In genomic region chr10:120420971-120421629, GRCm38 (mm10) we compare ENCODE assay signal across 10 mouse cellular contexts. TPM values are rescaled to one million over a fixed set of nuclear protein-coding genes. Genes with fewer than 3 reads are reported as not detected.
DNase-seq lines count a peak whose midpoint lies in the region; ATAC-seq and TF ChIP-seq lines count a peak whose summit lies in the region.
"Had no signal": no experiment of that assay in that cellular context is flagged by ENCODE, and none has a peak within 500 bp of the region (broad histone marks: within the 10 kb centered on the region; RNA-seq: fewer than 3 reads in every experiment).

No protein-coding gene starts in this region.

- WGBS in forebrain, embryonic 10.5 days, result 85% methylated on average over 15 of the region's 15 CpGs
- WGBS in forebrain, embryonic 14.5 days, result 81% methylated on average over 15 of the region's 15 CpGs
- 55% methylated on average over 15 of the region's 15 CpGs for WGBS in embryonic facial prominence, embryonic 13.5 days
- WGBS in limb, embryonic 14.5 days, result 16% methylated on average over 15 of the region's 15 CpGs
- WGBS in midbrain, embryonic 13.5 days, result 90% methylated on average over 15 of the region's 15 CpGs

- no peak for TF ChIP-seq POLR2A in limb, embryonic 14.5 days (IDR thresholded peaks at IDR 0.05; ENCODE audit: borderline replicate concordance, extremely low read depth, insufficient read depth, insufficient read length)

- H3K27ac ChIP-seq in forebrain, embryonic 10.5 days, result peak overlapping the region; percentile 92
- H3K27ac ChIP-seq in forebrain, embryonic 14.5 days (ENCODE audit: low read depth, low read length), result no peak overlapping the region
- peak overlapping the region; percentile 45 for H3K27ac ChIP-seq in embryonic facial prominence, embryonic 13.5 days
- H3K27ac ChIP-seq in limb, embryonic 14.5 days (replicated peaks; ENCODE audit: low read depth, low read length), result 0 out of 2 replicates have a peak overlapping the region, but pooled peaks have one; percentile 15
- H3K27ac ChIP-seq in midbrain, embryonic 13.5 days, result no peak overlapping the region

- H3K9ac ChIP-seq in forebrain, embryonic 14.5 days (ENCODE audit: low read length), result no peak overlapping the region
- H3K9ac ChIP-seq in embryonic facial prominence, embryonic 13.5 days, result no peak overlapping the region; the same call in 1 of the 2 replicates
- H3K9ac ChIP-seq in limb, embryonic 14.5 days (ENCODE audit: low read depth, low read length, severe bottlenecking), result no peak overlapping the region; the same call in 1 of the 2 replicates
- no peak overlapping the region for H3K9ac ChIP-seq in midbrain, embryonic 13.5 days (replicated peaks)

- no peak overlapping the region for H3K4me3 ChIP-seq in forebrain, embryonic 10.5 days
- no peak overlapping the region for H3K4me3 ChIP-seq in forebrain, embryonic 14.5 days (ENCODE audit: low read depth, low read length)
- no peak overlapping the region for H3K4me3 ChIP-seq in embryonic facial prominence, embryonic 13.5 days
- H3K4me3 ChIP-seq in limb, embryonic 14.5 days (replicated peaks; ENCODE audit: low read length), result no peak overlapping the region
- H3K4me3 ChIP-seq in midbrain, embryonic 13.5 days (replicated peaks), result no peak overlapping the region

- H3K4me2 ChIP-seq in forebrain, embryonic 14.5 days (ENCODE audit: low read length), result no peak overlapping the region
- no peak overlapping the region for H3K4me2 ChIP-seq in embryonic facial prominence, embryonic 13.5 days
- peak overlapping the region; percentile 18; the same call in 1 of the 2 replicates for H3K4me2 ChIP-seq in limb, embryonic 14.5 days (replicated peaks; ENCODE audit: low read depth, low read length, severe bottlenecking)
- no peak overlapping the region for H3K4me2 ChIP-seq in midbrain, embryonic 13.5 days (replicated peaks)

- H3K27me3 ChIP-seq in forebrain, embryonic 10.5 days (ENCODE audit: poor library complexity, severe bottlenecking), result no peaks in the 10 kb centered on the region
- H3K27me3 ChIP-seq in forebrain, embryonic 14.5 days (replicated peaks; ENCODE audit: control insufficient read depth, insufficient read depth, low read length), result no peaks in the 10 kb centered on the region
- H3K27me3 ChIP-seq in embryonic facial prominence, embryonic 13.5 days, result no peaks in the 10 kb centered on the region
- H3K27me3 ChIP-seq in limb, embryonic 14.5 days (ENCODE audit: control insufficient read depth, insufficient read depth, low read length), result no peaks in the 10 kb centered on the region
- no peaks in the 10 kb centered on the region for H3K27me3 ChIP-seq in midbrain, embryonic 13.5 days

- peaks cover 93% of the 10 kb centered on the region for H3K4me1 ChIP-seq in forebrain, embryonic 10.5 days
- H3K4me1 ChIP-seq in forebrain, embryonic 14.5 days (ENCODE audit: control insufficient read depth, insufficient read depth, low read length), result peaks cover 42% of the 10 kb centered on the region
- peaks cover 83% of the 10 kb centered on the region for H3K4me1 ChIP-seq in embryonic facial prominence, embryonic 13.5 days
- peaks cover 62% of the 10 kb centered on the region for H3K4me1 ChIP-seq in limb, embryonic 14.5 days (ENCODE audit: control insufficient read depth, insufficient read depth, low read length)
- peaks cover 51% of the 10 kb centered on the region for H3K4me1 ChIP-seq in midbrain, embryonic 13.5 days (replicated peaks)

- DNase-seq in forebrain, embryonic 10.5 days (ENCODE audit: extremely low spot score, low spot score), result no peak
- no peak for DNase-seq in forebrain, embryonic 14.5 days (ENCODE audit: low spot score)
- peak; percentile 34 for DNase-seq in kidney, postnatal 10 days
- DNase-seq in kidney, adult 11 months, result no peak
- peak; percentile 60 for DNase-seq in limb, embryonic 14.5 days (ENCODE audit: low spot score)
- DNase-seq in urinary bladder, adult 18-20 months (ENCODE audit: low spot score in 2 of 2), result no peak
- DNase-seq: left cerebral cortex, postnatal 4 days; thymus, adult 18-20 months had no signal

- peaks cover 71% of the 10 kb centered on the region for H3K36me3 ChIP-seq in forebrain, embryonic 10.5 days (replicated peaks)
- no peaks in the 10 kb centered on the region for H3K36me3 ChIP-seq in forebrain, embryonic 14.5 days (ENCODE audit: control insufficient read depth, insufficient read depth, low read length)
- peaks cover 11% of the 10 kb centered on the region; the same call in 1 of the 2 replicates for H3K36me3 ChIP-seq in embryonic facial prominence, embryonic 13.5 days
- H3K36me3 ChIP-seq in limb, embryonic 14.5 days (ENCODE audit: control insufficient read depth, insufficient read depth, low read length), result 0 out of 2 replicates have a peak, but pooled peaks cover 2% of the 10 kb centered on the region
- no peaks in the 10 kb centered on the region for H3K36me3 ChIP-seq in midbrain, embryonic 13.5 days

- ATAC-seq in forebrain, embryonic 14.5 days, result no peak
- no peak for ATAC-seq in embryonic facial prominence, embryonic 13.5 days (ENCODE audit: insufficient number of reproducible peaks, insufficient read depth, low FRiP score, low TSS enrichment, low read depth)
- ATAC-seq in limb, embryonic 14.5 days (ENCODE audit: low FRiP score, low read depth), result peak; percentile 5; the same call in 1 of the 2 replicates
- no peak for ATAC-seq in midbrain, embryonic 13.5 days

- H3K9me3 ChIP-seq in forebrain, embryonic 10.5 days, result no peaks in the 10 kb centered on the region
- H3K9me3 ChIP-seq in forebrain, embryonic 14.5 days (replicated peaks; ENCODE audit: control insufficient read depth, low read length), result no peaks in the 10 kb centered on the region
- H3K9me3 ChIP-seq in embryonic facial prominence, embryonic 13.5 days, result no peaks in the 10 kb centered on the region
- no peaks in the 10 kb centered on the region for H3K9me3 ChIP-seq in limb, embryonic 14.5 days (ENCODE audit: control insufficient read depth, low read length)
- no peaks in the 10 kb centered on the region for H3K9me3 ChIP-seq in midbrain, embryonic 13.5 days

RNA-seq across cellular contexts. Expression of gene Hmga2, which starts 55.2 kb away (rescaled TPM):
- polyA plus RNA-seq in forebrain, embryonic 10.5 days (2016; fragmentation: Nextera tagmentation; extraction: Ambion mirVana), result 115 and 117 TPM in 2 replicates
- 1.5 and 2.6 TPM in 2 replicates for polyA plus RNA-seq in forebrain, embryonic 14.5 days (2014; fragmentation: Nextera tagmentation; extraction: Ambion mirVana)
- polyA plus RNA-seq in embryonic facial prominence, embryonic 13.5 days (2015; fragmentation: Nextera tagmentation; extraction: Ambion mirVana), result 59.2 and 64.9 TPM in 2 replicates
- 75.5 and 90.3 TPM in 2 replicates for polyA plus RNA-seq in limb, embryonic 14.5 days (2012; rRNA removed)
- 32.0 and 38.9 TPM in 2 replicates for polyA plus RNA-seq in limb, embryonic 14.5 days (2014; fragmentation: Nextera tagmentation; extraction: Ambion mirVana)
- 3.6 and 4.2 TPM in 2 replicates for polyA plus RNA-seq in midbrain, embryonic 13.5 days (2015; fragmentation: Nextera tagmentation; extraction: Ambion mirVana)

Comparison
In these comparisons a context has a peak if more than half of its experiments do, and no peak if none do; other contexts are left out.
1. DNase-seq: peak in kidney, postnatal 10 days (single experiment) and limb, embryonic 14.5 days (single experiment); none in forebrain, embryonic 10.5 days (single experiment), forebrain, embryonic 14.5 days (single experiment), kidney, adult 11 months (single experiment) and urinary bladder, adult 18-20 months (0 of 2).
2. H3K27ac ChIP-seq: peak in forebrain, embryonic 10.5 days (single experiment), embryonic facial prominence, embryonic 13.5 days (single experiment) and limb, embryonic 14.5 days (single experiment); none in forebrain, embryonic 14.5 days (single experiment) and midbrain, embryonic 13.5 days (single experiment).